Mouse (Mus musculus): Measurements from ENCODE around the gene St3gal5.

The St3gal5 gene

DNA sequence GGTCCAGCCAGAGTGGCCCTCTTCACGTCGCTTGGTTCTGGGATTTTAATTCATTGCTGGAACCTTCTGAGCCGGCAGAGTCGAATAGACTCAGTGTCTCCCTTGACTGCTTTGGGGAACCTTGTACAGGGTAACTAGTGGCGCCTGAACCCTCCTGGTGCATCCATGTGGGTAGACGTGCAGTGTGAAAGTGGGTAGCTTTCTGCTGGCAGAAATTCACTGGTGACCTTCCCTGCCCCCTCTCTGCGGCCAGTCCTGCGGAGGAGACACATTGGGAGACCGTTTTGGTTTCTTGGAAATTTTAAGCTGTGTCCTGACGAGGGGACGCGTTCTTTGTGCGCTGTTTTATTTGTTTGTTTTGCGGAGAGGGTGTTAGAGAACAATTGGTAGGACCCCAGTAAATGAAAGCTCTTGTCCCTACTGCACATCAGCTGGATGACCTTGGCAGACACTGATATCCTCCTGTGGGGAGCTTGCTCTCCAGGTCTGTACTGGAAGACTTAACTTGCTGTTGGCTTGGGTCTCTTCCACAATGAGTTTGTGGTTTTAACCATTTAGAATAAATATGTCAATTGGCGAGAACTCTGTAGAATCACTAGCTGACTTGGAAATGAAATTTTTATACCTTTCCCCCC, 746 bp downstream of the St3gal5 start:
- peak; percentile 36 for DNase-seq (ENCODE audit: low spot score)

DNA sequence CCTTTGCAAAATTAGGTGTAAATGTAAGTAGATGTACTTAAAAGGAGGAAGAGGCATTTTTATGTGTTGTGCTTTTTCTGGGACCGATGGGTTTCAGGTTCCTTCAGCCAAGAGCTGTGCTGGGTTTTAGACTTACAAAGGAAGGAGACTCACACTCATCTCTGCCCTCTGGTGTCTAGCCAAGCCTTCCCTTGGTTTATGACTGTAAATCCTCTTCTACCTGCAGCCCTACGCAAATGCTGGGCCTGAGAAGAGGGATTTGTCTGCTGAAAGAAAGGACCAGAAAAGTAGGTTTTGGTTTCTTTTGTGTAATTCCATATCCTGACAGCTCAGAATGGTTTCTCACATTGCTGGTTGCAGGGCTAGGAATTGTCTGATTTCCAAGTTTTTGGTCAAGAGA, 1.3 kb downstream of the St3gal5 start:
- peak; percentile 58 for DNase-seq (ENCODE audit: low spot score)

DNA sequence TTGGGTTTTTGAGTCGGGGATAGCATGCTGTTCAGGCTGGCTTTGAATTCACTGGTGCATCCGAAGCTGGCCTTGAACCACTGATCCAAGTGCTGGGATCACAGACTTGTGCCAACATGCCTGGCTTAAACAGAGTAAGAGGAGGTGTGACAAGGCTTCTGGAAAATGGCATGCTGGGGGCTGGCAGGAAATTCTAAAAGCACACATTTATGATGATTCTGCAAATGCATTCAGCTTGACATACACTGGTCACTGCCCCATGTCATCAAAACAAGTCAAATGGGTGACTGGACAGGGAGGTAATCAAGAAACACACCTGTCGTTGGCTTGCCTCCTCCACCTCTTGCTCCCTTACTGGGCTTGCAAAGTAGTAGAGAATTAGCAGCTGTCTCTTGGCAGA, 1.9 kb downstream of the St3gal5 start:
- DNase-seq (ENCODE audit: low spot score) = no peak

DNA sequence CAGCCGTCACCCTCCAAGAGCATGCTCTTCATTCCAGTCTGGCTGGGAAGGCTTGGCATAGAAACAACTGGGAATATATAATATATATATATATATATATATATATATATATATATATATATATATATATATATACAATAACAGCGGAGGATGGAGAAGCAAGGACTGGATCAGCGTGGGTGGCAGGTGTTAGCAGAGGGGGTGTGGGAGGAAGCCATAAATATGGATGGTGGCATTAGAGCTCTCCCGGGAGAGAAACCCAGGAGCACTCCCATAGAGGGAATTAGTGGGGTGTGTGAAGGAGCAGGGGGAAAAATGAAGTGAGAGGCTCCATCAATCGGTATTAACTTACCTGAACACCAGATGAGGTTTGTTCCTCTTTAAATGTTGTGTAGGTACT, 2.8 kb downstream of the St3gal5 start:
- no peak for DNase-seq (ENCODE audit: low spot score)

DNA sequence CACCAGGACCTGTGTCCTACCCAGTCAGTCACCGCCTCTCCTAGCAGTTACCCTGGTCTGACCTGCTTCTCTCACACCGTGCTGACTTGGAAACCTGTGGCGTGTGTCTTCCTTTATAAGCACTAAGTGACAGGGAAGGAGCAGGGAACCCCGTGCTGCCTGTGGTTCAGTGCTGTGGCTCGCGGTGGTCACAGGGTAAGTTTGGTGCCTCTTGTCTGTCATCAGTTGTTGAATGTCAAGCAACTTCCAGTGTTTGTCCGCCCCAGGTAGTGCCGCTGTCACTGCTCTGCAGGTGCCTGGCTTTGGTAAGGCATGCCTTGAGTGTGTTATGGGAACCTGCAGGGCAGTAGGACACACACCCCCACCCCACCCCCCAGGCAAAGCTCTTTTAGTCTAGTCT, 3.5 kb downstream of the St3gal5 start:
- DNase-seq (ENCODE audit: low spot score) = no peak

DNA sequence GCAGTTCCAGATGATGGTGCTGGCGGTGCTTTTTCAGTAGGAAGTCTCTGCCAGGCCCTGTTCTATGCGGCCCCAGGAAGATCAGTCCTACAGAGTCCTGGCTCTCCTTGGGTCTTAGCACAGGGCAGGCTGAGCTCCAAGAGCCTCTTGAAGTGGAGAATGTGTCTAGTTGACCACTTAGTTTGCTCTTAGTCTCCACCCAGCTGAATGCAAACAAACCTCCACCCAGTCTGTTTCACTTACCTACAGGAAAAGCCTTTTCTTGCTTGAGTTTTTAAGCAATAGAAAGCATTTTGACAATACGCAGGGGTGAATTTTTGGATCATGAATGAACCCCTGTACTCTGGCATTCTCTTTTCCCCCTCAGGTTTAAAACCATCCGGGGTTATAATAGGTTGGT, 4.0 kb downstream of the St3gal5 start:
- no peak for DNase-seq (ENCODE audit: low spot score)

DNA sequence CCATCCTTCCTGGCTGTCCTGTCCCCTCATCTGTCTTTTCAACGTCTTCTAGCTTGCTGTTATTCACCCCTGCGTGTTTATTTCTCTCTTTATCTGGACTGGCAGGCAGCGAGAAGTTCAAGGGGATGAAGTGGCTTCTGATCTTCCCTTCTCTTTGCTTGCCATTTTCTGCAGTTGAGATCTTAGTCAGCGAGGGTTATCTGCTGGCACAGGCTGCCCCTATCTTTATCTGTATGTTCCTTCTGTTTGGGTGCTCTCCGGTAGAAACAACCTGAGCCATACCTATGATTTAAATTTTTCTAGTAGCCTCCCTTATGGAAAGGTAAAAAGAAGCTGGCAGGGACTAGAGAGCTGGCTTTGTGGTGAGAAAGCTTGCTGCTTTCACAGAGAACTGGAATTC, 4.7 kb downstream of the St3gal5 start:
- DNase-seq (ENCODE audit: low spot score) = no peak

DNA sequence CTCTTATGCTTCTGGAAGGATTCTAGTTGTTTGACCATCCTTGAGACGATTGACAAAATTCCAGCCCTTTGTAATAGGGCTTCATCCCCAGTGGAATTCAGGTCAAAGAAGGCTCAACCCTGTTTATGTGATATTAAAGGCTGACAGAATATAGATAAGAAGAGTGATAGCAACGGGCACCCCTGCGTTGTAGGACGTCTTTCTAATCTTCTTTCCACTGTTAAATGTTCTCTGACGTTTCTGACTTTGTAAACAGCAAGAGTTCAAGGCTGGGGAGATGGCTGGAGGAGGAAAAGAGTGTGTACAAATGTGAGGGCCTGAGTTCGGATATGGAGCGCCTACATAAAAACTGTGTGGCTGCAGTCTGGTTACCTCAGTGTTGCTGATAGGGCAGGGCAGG, 7.1 kb downstream of the St3gal5 start:
- DNase-seq (ENCODE audit: low spot score) = no peak

DNA sequence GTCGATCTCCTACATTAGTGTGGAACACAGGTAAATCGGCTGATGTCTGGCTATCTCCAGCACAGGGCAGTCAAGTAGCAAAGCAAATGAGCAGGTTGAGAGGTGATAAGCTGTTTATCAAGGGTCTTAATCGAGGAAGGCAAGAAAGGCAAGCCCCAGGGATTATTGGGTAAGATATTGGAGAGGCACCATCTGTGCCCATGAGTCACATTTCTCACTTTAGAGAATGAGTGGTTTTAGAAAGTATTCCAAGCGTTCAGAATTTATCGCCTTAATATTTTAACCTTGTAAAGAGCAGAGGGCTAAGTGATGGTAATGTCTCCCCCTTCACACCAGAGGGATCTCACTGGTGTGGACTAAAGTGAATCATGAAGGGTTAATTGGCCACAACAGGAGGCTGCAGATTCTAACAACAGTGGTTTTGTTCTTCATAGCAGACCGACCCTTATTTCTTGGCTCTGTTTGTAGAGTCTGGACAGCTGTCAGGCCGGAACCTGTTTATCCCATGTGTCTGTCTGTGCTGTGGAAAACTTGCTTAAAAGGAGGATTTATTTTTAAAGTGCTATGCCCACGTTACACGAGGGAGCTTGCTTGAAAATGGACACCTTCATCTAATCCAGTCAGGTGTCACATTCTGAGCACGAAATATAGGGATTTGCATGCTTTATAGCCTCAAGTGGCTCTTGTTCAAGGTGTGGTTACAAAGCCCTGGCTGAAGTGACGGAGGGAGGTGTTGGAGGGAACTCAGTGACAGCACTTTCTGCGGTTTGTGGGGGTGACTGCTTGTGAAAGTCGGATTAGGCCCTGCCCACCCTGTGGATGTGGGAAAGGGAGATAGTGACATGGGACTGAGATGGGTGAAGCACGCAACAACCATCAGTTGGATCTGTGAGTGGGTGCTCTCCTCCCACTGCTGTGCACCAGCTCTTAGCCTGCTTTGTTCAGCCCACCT, 11.8 kb downstream of the St3gal5 start:
- DNase-seq (ENCODE audit: low spot score) = no peak

DNA sequence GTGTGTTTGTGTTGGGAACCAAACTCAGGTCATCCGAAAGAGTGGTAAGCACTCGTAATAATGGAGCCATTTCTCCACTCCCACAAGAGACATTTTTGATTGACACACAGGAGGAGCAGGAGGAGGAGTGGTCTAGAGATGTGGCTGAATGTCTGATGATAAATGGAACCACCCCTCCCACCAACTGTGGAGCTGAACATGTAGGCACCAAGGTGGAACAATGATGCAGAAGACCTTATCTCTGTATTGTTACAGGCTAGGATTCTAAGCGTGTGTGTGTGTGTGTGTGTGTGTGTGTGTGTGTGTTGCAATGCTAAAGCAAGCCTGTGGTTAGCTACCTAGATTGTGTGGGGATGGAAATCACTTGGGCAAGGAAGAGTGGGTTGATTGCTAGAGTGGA, 13.2 kb downstream of the St3gal5 start:
- DNase-seq (ENCODE audit: low spot score) = no peak

DNA sequence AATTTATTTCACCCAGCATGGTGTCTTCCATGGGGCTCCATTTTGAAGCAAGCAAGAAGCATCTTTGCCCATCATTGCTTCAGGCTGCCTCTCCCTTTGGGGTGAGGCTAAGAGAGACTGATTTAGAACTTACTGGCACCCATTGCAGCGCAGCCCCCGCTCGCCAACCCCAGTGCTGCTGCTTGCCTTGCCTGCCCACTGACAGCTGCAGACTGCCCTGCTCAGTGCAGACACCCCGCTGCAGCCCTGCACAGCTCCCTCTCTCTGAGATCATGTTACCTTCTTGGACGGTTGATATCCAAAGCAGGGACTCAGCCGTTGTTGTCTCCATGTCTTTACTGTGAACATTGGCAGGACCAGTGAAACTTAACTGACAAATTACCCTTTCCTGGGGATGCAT, 15.2 kb downstream of the St3gal5 start:
- DNase-seq (ENCODE audit: low spot score) = peak; percentile 51

DNA sequence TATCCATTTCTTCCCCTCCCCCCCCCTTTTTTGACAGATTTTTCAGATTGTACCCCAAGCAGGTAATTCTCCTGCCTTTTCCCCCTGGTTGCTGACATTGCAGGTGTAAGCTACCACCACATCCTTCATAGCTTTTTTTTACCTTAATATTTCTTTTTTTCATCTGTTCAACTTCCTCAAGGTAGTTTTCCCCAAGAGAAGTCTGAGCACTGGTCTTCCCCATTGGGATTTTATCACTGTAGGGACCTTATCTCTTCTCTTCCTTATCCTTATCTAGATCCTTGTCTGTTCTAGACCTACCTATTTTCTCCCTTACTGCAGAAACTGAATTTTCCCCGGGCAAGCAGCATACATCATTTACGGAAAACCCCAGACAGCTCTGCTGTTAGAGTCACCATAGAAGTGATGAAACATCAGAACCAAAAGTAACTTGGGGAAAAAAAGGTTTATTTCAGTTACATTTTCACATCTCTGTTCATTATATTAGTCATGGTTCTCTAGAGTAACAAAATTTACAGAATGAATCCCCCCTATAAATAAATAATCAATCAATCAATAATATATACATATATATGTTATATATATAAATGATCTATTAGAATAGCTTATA, 15.8 kb downstream of the St3gal5 start:
- DNase-seq (ENCODE audit: low spot score) = no peak

DNA sequence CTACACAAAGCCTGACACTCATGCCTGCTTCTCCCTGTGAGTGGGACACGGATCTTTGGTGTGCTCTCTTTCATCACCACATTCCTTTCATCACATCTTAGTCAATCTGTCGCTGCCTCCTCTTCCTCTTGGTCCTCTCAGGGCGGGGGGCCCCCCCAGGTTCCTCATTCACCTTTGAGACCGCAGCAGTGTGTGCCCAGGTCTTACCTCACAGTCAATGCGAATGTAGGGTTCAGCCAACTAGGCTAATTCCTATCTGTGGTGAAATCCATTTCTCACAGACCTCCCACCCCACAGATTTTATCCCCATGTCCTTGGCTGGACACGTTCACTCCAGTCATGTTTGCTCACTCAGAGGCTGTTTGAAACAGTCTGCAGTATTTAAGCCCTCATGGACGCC, 17.5 kb downstream of the St3gal5 start:
- DNase-seq (ENCODE audit: low spot score) = no peak

DNA sequence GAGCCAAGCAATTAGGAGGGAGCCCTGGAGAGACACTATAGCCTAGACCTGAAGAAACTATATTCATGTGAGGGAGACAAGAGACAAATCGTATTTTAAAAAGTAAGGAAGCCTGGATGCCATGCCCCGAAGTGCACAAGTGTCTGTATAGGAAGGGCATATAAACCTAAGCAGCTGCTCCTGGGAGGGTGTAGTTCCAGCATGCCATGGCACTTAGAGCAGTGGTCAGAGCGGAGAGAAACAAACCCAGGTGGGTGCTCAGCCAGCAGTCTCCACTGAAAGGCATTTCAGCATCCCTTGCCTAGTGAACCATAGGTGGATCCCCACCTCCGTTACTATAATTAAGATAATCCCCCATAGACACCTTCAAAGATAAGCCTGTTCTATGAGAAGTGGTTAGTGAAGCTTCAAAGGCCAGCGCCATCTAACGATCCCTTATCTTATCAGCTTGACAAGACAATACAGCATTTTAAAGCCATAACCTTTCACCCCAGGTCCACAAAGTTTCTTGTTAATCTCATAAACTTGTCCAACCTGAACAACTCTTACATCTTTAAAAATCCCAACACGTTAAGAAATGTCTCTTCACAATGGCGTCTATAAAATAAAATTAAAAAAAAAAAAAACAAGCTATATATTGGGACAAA, 20.1 kb downstream of the St3gal5 start:
- DNase-seq (ENCODE audit: low spot score) = no peak

DNA sequence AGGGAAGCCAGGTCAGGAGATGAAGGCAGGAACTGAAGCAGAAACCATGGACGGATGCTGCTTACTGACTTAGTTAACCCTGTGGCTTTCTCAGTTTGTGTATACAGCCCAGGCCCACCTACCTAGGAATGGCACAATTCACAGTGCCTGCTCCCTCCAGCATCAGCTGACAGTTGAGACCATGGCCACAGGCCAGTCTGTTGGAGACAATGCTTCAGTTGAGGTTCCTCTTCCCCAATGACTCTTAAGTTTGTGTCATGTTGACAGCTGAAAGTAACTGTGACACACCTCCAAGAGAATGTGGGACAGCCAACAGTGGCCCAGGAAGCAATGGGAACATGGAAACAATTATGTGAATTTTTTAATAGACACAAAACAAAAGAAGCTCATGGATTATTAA, 22.5 kb downstream of the St3gal5 start:
- DNase-seq (ENCODE audit: low spot score) = no peak

DNA sequence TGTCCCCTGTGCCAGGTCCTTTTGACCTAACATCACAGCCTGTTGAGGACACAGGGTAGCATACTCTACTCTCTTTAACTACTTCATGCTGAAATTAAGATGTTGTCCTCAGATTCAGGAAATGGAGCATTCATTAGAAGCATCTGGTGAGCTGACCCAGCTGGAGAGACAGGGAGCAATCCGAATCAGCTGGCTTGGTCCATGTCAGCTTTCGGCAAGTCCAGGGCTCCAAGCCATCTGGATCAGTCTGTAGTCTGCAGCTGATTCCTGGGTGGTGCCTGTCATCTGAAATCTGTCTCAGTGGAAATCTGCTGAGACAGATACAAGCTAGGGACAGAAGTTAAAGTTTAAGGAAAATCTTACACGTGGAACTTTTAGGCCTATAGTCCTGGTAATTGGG, 23.9 kb downstream of the St3gal5 start:
- no peak for DNase-seq (ENCODE audit: low spot score)

DNA sequence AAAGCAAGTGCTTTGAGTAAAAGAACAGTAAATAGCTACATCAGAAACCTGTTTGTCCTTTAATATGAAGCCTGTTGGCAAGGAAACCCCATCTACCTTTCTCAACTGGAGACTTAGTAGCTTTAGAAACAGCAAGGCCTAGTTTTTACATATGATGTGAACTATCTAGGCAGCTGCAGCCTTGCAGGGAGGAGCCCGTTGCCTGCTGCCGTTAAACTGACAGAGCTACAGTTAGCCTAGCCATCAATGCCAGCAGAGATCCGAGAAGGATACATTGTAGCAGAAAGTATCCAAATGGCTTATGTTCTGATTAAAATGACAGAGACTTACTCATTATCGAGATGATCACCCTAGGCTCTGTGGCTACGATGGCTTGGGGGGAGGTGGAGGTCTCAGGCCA, 25.1 kb downstream of the St3gal5 start:
- no peak for DNase-seq (ENCODE audit: low spot score)

DNA sequence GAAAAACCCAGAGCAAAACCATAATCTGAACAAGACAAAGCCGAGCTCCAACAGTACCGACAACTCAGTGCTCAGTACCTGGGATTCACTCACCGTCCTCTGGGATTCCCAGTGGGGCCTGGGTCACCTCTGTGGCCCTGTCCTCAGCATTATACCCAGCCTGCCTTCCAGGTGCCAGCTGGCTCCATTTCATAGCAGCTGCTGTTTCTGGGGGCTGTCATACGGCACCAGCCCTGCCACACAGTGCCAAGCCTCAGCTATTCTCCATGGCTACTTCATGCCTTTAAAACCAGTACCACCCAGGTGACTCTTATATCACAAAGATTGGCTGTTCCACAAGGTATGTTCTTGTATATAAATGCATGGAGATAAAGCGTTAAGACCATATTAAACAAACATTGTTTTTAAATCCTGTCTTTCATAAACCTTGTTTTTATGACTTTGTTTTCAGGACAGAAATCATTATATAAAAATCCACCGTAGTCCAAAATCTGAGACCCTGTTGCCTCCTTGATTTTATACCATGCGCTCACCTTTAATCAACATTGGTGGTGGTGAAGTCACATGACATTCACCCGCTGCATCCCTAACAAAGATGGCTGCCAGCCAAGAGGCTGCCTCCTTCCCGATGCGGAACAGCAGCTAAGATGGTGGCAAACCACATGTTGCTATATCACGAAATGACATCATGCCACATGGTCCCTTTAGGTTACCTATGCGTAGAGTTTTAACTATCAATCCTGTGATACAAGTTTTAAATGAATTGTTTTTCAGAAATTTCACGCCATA, 27.1 kb downstream of the St3gal5 start:
- no peak for DNase-seq (ENCODE audit: low spot score)

DNA sequence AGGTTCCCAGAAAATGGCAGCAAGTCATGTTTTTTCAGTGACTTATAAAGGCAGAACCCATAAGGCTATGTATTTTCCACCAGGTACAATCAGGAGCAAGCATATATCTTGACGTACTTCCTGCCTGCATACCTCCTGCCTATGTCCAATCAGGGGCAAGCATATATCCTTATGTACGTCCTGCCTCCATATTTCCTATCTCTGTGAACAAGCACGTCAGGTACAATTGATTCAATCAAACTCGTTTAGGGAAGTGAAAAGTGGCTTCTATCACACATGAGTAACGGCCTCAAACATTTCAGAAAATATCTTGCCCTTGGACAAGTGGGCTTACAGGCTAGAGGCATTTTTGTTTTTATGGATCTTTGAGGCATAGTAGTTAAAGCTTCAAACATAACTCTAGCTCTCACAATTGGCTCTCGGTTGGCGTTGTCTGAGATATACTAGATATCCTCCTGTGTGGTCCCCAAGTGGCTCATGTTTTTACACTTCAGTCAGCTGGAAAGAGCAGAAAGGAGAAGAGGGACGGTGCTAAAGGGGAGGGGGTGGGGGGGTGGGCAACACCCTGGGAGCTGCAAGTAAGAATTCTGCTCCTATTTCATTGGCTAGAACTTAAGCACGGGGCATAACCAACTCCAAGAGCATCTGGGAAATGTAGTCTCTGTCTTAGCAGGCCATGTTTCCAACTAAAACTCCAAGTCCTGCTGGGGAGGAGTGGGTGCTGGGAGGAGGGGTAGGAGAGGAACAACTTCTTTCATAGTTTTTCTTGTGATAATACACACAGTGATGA, 28.9 kb downstream of the St3gal5 start:
- no peak for DNase-seq (ENCODE audit: low spot score)

DNA sequence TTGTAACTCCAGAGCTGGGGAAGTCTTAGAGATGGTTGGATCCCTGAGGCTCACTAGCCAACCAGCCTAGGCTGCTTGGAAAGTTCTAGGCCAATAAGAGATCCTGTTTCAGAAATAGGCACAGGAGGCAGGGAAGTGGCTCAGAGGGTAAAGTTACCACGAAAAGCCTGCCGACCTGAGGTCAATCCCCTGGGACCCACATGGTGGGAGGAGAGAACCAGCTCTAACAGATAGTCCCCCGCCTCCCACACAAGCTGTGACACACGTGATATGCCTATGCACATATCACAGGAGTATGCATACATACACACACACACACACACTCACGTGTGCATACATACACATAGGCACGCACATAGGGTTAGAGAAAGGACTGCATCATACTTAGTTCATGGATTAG, 32.7 kb downstream of the St3gal5 start:
- no peak for DNase-seq (ENCODE audit: low spot score)

DNA sequence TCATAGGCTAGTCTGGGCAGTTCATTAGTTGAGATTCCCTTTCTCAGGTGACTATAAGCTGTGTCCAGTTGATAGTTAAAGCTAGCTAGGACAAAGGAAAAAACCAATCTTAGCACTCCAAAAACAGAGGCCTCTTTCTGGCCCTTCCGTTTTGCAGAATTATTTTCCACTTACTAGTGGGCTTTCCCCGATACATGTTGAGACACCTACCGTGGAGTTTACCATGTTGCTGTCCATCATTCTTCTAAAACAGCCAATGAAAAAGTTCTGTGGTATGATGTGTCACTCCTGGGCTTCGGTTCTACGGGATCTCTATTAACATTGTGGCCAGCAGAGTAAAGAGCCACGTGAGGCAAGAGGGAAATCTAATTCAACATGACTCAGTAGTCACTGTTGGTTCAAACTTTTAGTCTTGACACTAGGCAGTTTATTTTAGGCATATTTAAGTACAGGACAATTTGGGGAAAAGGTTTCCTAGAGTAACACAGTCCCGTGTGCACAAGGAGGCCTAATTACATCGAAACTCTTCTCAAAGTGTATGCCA, 35.4 kb downstream of the St3gal5 start:
- no peak for DNase-seq (ENCODE audit: low spot score)

Data from embryo, embryonic 10 days (tissue).